Mouse (Mus musculus) G1E (cell line): Measurements from ENCODE around the gene Bzw2.

ENCODE experiments used
- CTCF ChIP-seq: IDR thresholded peaks from 2 replicates; pipeline ENCODE4 v1.5.1; 2012; ENCODE audit warnings: low read depth, low read length, inconsistent platforms, mixed read lengths
- TAL1 ChIP-seq: conservative IDR thresholded peaks from 2 replicates; pipeline ENCODE4 v1.6.1; 2012; ENCODE audit warnings: low read depth, low read length, inconsistent platforms, mixed read lengths

DNA sequence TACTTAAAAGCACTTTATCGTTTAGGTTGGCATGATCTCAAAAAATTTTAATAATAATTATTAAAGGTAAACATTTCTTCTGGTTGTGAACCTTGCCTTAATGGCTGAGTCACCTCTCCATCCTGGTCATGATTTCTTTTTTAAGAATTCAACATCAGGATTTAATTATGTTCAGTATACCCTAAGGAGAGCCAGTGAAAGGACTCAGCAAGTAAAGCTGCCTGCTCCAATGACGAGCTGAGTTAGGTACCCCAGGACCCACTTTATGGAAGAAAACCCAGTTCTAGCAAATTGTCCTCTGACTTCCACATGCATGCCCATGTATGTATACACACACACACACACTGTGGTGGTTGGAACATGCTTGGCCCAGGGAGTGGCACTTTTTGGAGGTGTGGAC, 110.3 kb downstream of the Bzw2 start:
- no peak for TF ChIP-seq CTCF
- TF ChIP-seq TAL1, result no peak
